Mouse (Mus musculus) cerebellum, postnatal 36 days (tissue): ENCODE measurements around the gene Gm45799.
A peak's percentile ranks its signal among the peaks of the same experiment; 100 is the strongest.

ENCODE experiments used
- DNase-seq, 2 experiments: peaks; one replicate each; pipeline ENCODE4 v3.0.0; 2021 to 2022; ENCODE audit warnings: mixed read lengths in 2 of 2

Gm45799 gene

DNA sequence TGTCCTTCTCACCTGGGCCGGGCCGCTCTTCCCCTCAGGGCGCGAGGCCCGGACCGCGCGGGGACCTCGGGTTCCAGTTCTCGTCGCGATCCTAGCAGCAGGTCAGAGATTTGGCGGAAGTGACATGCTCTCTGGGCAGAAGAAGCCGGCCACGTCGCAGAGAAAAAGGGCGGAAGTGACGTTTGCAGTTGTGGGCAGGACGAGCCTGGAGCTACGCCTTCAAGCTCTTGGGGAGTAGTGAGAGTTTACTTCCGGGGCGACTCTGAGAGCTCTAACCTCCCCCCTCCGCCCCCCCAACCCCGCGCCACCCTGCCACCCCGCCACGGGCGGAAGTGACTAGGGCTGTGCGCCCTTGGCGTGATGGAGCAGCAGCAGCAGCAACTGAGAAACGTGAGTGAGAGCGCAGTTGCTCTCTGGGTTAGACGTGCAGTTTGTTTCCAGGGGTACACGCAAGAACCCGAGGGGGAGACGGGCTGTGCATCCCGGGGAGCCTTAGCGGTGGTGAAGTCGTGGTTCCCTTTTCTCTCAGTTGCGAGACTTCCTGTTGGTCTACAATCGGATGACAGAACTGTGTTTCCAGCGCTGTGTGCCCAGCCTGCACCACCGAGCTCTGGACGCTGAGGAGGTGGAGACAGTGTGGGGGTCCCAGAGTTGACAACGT is at the start of gene Gm45799, which contains the start of gene Arfip2:
Gm45799 (plus strand) TSS at position 320 of the 661 bp plus-strand sequence.
Arfip2 (minus strand) TSS at position 184 of the 661 bp plus-strand sequence.
- DNase-seq = peak; percentile 93 to 94

DNA sequence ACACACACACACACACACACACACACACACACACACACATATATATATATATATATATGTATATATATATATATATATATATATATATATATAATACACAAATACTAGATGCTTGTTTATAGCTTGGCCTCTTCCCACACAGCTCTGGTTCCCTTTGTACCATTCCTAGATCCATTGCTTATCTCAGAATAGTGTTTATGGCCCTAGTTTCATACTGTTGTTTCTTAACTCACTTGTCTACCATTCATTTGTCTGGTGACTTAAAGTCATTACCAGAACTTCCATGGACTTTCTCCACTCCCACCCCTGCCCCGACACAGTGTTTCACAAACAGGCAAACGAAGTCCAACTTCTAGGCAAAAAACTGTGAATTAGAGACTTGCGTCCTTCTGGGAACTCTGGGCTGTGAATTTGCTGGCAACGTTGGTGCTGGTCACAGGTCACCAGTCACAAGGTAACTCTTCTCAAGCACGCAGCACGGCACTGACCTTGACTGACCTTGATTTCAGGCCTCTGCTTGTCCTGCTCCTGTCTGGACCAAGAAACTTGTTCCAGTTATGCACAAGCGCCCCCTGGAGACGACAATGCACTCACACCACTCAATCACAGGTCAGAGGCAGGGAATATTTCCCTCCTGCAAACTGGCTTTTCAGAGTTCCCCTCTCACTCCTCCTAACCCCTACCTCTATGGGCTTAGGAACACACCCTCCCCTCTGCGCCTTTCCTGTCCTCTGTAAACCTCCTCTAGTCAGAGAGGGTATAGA is 37.3 kb upstream of the Gm45799 start:
- DNase-seq = peak; percentile 77 to 78

DNA sequence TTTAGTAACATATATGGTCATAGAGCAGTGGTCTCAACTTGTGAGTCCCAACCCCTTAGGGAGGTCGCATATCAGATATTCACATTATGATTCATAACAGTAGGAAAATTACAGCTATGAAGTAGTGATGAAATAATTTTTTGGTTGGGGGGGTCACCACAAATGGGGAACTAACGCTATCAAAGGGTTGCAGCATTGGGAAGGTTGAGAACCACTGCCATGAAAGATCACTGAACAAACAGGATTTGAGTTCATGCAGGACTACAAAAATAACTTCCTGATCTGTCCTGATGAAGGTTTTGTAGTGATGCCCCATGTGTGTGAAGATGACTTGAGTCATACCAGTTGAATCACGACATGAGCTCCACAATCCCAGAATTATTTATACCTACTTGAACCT is 31.9 kb upstream of the Gm45799 start:
- DNase-seq = no peak

DNA sequence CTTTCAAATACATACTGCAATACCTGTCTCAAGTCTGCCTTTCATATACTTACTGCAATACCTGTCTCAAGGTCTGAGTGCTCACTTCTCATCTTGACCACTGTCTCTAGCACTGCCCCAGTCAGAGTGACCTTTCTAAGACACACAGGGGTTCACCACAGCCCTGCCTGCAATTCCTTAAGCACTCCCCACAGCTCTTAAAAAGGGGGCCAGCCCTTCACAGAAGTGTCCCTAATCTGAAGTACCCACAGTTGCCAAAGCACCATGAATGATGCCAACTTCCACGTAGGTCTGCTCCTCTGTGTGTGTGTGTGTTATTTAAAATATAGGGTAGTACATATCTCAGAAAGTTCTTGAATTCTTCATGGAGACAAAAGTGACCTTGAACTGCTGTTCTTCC is 28.6 kb upstream of the Gm45799 start:
- DNase-seq = no peak

DNA sequence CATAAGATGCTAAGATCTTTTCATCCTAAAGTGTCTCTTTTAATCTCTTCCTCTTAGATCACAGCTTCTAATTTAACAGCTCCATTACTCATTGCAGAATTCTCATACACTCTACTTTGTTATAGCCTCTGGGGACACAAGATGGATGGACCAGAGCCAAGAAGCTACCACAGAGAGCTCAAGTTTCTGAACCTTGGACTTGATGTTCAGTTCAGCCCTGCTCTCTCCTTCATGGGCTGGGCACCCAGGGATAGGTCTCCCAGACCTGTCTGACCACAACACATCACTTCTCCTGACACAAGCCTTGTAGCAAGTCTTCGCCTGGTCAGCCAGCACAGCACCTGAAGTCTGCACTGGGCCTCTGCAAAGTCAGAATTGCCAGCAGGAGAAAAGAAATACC is 26.0 kb upstream of the Gm45799 start:
- no peak for DNase-seq

DNA sequence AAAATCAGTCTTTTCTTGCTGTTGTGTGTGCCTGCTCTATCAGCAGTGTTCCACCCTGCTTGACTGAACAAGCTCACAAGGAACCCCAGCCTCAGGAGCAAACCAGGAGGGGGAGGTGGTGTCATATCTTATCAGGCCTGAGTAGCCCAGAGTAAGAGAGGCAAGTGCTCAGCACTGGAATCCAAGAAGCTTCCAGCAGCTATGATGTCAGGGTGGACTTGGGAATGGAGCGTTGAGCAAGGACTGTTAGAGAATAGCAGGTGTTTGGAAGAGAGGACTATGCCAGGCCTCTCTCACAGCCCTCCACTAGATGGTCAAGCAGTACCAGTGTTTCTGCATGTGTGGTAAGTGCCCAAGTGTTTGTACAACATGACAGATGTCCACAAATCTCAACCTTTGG is 24.6 kb upstream of the Gm45799 start:
- no peak for DNase-seq

DNA sequence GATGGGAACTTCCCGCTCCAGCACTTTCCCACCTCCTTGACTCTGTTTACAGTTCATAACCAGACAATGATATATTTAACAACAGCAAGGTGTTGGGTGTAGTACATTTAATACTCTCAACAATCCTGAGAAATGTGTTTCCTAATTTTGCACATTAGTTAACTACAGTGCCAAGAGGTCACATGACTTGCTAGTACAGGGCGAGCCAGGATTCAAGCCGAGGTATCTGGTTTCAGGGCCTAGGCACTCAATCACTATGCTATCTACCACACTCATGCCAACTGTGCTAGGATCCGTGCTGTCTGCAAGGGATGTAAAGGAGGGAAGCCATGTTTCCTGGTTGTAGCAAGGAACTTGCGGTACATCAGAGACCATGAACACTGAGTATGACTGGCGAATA is 23.8 kb upstream of the Gm45799 start:
- no peak for DNase-seq

DNA sequence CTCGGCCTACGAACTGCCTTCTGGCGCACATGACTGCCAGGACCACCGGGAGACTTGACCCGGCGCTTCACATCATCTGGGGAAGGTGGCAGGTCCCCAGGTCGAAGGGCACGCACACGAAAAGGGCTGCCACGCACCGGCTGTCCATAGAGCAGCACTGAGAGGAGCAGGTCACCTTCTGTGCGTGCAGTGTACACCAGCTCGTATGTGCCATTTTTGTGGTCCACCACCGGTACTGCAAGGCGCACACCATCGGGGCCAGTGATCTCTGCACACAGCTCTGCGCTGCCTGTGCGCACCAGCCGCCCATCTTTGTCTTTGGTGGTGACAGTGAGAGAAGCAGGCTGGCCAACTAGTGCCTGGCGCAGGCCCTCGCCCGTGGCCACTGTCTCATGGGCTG is 22.5 kb upstream of the Gm45799 start:
- no peak for DNase-seq

DNA sequence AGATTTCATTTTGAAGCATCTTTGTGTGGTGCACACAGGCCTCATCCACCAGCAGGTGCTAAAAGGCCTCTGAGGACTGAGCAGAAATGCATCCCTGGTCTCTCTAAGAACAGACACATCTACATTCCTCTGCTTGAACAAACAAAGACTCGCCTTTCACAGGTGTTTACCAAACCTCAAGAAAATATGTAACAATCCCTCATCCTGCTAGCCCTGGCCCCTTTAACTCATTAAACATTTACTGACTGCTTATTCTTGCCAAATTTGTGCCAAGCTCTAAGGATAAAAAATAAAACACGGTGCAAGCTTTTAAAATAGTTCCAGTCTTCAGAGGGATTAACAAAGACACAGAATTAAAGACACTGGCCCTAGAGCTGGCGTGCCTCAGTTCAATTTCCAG is 20.7 kb upstream of the Gm45799 start:
- no peak for DNase-seq

DNA sequence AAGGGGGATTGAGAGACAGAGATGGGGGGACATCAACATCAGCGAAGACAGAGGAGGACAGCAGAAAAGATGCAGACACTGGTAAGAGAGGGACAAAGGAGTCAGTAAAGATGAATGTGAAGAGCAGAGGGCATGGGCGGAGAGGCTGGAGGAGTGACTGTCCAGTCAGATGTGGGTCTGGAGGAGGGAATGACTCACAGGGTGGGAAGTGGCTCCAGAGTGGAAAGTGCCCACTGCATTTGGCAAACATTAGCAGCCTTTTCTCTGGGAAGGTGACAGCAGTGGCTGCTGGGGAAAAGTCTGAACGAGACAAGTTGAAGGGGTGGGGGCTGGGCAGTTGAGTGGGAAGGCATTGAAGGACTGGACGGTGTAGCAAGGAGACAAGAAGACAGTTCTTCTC is 19.3 kb upstream of the Gm45799 start:
- no peak for DNase-seq

DNA sequence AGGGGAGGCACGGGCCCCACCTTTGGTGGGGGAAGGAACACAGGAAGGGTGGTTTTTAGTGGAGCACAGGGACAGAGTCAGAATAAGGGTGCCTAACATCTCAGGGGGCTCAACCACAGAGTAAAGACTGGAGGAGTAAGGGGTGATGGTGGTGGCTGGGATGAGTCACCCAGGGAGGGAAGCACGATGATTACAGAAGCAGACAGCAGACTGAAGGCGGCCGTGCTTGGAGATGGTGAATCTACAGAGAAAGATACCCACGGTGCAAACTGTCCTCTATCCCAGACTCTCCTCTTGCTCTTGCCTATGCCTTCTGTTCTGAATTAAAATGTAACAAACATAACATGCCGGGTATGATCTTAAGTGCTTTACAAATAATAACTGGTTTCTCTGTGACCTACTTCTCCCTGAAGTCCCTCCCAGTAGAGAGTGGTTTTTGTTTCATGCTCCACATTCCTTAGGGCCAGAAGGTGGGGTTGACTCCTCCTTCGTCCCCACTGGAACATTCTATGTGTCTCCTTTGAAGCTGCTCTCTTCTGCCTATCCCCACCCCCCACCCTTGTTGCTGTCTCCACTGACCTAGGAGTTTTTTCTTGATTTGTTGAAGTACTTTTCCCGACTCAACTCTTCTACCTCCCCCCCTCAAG is 18.6 kb upstream of the Gm45799 start:
- no peak for DNase-seq

DNA sequence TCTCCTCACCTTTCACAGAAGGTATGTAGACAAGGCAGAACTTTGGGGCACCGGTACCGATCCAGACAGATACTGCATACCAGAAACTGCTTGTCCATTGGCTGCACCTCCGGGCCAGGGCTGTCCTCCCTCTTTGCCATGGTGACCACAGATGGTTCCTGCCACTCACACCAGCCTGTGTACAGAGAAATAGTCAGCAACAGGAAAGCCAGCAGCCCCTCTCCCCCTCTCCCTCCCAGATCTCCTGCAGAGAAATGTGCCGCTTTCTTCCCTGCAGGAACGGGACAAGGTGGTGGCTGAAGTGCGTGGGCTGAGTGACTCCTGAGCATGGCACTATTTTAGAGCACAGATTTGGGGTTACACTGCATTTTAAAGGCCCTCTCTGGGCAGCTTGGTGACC is 15.0 kb upstream of the Gm45799 start:
- peak; percentile 72 to 74 for DNase-seq

DNA sequence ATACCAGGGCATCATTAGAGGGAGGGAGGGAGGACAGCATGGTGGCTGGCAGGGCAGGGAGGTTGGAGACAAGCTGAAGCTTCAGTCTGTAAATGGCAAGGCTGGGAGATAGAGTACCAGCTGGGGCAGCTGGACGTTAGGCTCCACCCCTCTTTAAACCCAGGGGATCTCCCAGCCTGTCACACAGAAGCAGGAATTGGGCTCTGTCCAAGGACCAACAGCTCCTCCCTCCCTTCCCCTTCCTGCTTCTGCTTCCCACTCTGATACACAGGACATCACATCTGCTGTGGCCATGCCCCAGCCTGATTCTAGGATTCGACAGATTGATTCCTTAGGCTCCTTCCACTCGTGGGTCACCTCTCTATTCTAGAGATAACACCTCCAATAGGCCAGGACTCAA is 11.7 kb upstream of the Gm45799 start:
- no peak for DNase-seq

DNA sequence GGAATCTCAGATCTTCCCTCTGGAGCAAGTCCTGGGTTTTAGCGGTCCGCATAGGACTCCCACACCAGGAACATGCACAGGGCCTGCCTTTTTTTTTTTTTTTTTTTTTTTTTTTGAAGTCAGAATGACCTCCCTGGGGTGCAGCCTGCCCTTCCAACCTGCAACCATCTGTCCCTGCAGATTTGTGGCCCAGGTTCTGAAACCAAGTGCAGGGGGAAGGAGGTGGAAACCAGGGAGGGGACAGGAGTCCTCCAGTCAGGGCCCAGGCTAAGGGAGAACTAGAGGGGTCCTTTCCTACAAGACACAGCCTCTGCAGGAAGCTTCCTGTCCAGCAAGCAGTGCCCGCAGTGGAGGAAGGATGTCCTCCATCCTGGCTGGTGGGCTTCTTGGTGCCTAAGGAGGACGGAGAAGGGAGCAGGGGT is 7.8 kb upstream of the Gm45799 start:
- DNase-seq = peak; percentile 76 to 80

DNA sequence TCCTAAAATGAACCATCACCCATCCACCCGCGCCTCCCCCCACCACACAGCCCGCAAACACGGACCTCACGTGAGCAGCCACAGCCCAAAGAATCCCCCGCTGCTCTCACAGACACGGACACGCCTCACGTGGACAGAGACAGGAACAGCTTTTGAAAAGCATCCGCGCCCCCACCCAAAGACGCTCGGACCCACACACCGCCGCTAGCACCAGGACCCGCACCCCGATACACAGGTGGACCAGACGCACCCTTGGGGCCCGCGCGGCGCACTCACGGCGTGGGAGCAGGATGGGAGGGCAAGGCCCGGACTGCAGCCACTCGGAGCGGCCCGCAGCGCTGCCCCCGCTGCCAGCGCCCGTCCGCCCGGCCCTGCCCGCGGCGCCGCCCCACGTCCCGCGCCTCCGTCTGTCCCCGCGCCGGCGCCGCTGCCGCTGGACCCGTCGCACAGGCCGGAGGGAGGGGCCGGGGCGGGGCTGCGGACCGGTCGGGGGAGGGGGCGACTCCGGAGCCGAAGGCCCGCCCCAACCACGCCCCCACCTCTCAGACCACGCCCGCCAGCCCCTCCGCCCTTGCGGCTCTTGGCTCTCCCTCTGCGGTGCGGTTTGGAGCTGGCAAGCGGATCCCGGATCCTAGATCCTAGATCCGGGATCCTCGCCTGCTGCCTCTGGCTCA is 7.1 kb upstream of the Gm45799 start, which contains the start of gene Trim3:
Trim3 (minus strand) TSS at position 445 of the 674 bp plus-strand sequence.
- DNase-seq = peak; percentile 88 to 96

DNA sequence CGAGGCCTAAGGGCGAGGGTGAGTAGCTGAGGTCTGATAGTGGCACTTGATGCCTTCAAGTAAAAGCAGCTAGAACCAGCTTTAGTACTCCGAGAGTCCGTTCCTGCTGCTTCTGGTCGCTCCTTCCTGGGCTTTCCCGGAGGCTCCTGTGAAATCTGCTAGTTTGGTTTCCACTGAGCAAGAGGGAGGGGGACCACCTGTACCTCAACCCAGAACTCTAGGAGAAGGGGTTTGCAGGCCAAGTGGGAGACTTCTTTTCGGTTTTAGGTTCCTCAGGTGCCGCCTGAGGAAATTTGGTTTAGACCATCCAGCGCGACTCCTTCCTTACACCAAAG is 6.6 kb upstream of the Gm45799 start:
- no peak for DNase-seq

DNA sequence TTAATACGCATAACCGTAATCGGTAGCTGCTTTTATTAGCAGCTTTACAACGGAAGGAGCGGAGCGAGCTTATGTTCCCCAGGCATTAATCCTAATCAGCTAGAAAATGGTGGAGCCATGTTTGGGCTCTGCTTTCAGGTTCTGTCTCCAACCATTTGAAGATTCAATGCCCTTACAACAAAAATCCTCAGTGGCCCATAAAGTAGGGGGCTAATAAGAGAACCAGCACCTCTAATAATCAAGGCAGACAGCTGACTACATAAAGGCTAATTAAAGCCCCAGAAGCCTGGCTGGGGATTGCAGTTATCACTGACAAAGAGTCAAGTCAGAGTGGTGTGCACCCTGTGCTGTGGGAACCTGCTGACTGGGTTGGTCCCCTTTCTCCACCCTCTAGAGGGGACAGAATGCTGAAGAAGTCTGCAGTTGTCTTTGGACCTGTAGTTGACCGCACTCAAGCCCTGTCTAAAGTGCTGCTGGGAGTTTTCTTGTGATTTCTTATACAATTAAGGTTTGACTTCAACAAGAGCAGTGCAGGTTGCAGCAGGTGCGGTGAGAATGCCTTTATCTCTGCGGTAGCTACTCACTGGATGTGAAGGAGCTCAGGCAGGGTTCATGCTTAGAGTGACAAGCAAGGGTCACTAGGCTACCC is 6.0 kb upstream of the Gm45799 start:
- peak in 1 of 2 experiments; percentile 4 for DNase-seq

DNA sequence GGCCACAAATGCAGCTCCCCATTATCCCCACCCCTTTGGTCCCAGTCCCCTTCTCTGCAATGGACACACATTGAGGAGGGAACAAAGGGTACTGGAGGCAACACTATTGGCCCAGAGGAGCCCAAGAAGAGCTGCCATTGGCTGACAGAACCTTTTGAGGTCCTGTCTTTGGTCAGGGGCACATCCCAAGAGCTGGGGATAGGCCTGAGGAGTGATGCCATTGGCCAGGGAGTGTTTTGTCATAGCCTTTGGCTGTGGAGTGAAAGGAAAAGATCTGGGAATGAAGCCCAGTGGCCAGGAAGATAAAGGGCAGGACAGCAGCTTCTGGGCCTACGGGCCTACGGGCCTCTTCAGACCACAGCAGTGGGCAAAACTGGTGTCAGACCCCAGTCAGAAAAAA is 4.6 kb upstream of the Gm45799 start:
- DNase-seq = peak in 1 of 2 experiments; percentile 2

DNA sequence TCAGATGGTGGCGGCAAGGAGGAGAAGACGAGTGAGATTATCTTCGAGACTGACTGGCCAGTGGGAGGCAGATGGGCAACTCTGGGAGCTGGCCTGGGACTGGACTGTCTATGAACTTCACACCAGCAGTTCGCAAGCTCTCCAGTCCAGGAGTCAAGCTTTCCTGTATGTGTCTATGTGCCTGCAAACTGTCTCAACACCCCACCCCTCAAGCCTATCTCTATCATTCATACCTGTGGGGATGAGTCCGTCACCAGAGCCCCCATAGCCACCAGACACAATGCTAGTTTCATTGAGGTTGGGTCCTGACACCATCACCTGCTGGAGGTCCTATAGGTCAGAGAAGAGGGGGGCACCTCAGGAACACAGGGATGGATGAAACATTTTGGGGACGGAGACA is 1.6 kb upstream of the Gm45799 start:
- peak in 1 of 2 experiments; percentile 5 for DNase-seq

DNA sequence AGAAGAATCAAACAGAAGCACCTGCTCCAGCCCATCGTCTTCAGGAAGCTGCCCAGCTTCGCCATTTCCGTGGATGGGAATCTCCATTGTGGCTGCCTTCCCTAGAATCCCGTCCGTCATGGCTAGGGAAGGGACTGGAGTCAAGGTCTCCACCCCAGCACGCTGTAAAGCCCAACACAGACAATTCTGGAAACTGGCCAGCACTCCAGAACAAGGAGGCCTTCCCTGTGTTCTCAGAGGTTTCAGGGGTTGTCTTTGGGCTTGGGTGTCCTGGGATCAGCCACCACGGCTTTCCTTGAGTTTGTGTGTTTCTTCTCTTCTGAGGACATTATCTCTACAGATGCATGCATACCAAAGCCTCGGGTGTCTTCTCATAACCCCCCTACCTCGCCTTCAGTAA is 1.0 kb upstream of the Gm45799 start:
- DNase-seq = peak in 1 of 2 experiments; percentile 19

DNA sequence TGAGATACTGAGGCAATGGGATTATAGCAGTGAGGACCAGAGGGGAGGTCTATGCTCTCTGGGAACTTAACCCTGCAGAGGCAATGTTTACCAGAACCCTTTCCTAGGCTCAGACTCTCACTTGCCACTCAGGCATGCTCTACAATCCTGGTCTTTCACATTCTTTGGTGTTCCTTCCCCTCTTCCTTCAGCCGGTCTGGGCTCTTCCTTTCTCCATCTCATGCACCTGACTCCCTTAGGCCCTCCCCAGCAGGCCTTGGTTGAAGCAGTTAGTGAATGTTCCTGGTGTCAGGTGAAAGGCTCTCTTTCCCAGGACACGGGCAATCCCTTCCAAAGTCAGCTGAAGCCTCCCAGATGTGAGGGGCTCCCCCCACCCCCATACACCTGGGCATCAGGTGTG is 596 bp upstream of the Gm45799 start, which contains the start of gene Timm10b:
Timm10b (plus strand) TSS at position 301 of the 400 bp plus-strand sequence.
- DNase-seq = no peak

DNA sequence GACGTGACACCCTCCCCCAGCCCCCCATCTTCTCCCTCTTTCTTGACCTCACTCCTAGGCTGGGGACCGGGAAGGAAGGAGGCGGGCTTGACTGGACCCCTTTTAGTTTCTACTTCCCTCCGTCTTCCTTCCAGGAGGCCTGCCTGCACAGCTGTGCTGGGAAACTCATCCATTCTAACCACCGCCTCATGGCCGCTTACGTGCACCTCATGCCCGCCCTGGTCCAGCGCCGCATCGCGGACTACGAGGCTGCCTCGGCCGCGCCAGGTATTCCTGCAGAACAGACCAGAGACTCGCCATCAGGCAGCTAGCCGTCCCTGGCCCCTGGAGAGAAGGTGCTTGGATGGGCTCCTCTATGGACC is 523 bp downstream of the Gm45799 start:
- no peak for DNase-seq

DNA sequence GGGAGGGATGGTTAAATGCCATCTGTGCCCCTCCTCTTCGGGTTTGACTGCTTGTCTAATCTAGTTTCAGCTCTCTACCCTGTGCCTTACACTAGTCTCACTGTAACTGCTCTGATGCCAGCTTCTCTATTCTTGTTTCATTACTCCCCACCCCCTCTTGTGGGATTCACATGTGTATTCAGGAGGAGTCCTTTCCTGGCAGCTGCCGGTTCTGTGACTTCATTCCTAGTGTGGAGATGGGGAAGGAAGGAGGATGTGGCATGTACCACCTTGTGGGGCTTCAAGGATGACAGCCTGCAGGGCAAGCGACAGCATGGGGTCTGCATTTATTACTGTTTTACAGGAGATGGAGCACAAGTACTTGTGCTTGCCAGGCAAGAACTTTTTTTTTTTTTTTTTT is 1.6 kb downstream of the Gm45799 start:
- no peak for DNase-seq
